Mouse (Mus musculus) spleen, postnatal 4 days (tissue): ENCODE results near the gene Fam240b.

ENCODE experiments used
- DNase-seq, 2 experiments: peaks; one replicate each; pipeline ENCODE4 v3.0.0; 2022; ENCODE audit warnings: low spot score in 2 of 2

The Fam240b gene

DNA sequence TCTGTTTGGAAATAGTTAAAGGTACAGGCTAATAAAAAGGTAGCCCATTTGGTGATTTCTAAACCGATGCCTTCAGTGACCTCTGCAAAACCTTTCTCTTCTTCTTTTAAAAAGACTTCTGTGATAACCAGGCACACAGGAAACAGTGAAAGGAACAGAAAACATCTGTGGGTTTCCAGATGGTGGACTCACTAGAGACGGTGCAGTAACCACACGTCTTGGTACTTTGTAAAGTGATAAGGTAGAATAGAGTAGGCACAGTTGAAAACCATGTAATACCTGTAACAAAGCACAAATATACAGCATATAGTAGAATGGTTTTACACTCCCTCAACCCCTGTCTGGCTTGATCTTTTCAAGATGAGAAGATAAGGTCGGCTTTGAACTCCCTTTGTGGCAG, 57.0 kb downstream of the Fam240b start:
- no peak for DNase-seq

DNA sequence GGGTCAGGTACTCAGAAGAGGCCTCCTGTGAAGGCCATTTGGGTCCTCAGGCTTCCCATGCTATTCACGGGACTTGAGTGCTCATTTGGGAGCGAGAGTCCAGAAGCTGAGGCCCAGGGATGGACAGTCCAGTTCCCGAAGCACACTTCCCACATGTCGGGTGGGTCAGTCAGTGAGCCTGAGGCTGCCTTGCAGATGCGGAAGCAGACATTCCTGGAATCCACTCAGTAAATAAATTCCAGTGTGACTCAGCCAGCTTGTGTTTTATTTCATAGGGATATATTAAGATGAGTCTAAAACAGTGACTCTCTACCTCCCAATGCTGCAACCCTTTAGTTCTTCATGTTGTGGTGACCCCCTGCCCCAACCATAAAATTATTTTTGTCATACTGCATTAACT, 58.1 kb downstream of the Fam240b start:
- DNase-seq, result no peak

DNA sequence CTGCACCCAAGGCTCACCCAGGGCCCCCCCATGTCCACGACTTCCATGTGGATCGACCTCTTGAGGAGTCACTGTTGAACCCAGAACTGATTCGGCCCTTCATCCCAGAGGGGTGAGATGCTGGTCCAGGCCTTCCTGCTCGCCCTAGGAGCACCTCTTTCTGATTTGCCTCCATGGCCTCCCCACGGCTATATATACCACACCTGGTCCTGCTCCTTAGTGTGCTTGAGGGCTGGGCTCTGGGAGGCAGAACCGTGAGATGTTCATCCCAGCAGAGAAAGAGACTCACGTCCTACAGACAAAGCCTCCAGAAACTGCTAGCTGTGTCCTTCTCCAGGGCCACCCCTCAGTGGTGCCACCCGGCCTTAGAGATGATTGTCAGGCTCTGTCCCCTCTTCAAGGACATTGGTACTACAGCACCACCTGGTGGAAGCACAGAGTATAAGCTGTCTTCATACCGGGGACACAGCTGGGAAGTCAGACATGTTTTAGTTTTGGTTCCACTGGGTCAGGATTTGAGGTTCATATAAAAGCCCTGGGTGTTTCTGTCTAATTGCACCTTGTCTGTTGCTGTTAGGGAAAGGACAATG, 58.6 kb downstream of the Fam240b start:
- peak; percentile 64 to 87 for DNase-seq

DNA sequence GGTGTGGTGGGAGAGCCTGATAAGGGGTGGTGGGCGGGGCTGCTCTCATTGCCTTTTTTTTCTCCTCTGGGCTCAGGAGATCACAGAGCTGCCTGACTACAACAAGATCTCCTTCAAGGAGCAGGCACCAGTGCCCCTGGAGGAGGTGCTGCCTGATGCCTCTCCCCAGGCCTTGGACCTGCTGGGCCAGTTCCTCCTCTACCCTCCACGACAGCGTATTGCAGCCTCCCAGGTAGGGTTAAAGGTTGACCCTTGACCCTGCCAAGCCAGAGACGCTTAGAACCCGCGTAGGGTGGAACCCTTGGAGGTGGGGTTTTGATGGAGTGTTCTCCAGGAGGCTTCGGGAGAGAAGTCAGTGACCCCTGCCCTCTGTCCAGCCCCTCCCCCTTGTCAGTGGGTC, 59.8 kb downstream of the Fam240b start:
- DNase-seq, result no peak

DNA sequence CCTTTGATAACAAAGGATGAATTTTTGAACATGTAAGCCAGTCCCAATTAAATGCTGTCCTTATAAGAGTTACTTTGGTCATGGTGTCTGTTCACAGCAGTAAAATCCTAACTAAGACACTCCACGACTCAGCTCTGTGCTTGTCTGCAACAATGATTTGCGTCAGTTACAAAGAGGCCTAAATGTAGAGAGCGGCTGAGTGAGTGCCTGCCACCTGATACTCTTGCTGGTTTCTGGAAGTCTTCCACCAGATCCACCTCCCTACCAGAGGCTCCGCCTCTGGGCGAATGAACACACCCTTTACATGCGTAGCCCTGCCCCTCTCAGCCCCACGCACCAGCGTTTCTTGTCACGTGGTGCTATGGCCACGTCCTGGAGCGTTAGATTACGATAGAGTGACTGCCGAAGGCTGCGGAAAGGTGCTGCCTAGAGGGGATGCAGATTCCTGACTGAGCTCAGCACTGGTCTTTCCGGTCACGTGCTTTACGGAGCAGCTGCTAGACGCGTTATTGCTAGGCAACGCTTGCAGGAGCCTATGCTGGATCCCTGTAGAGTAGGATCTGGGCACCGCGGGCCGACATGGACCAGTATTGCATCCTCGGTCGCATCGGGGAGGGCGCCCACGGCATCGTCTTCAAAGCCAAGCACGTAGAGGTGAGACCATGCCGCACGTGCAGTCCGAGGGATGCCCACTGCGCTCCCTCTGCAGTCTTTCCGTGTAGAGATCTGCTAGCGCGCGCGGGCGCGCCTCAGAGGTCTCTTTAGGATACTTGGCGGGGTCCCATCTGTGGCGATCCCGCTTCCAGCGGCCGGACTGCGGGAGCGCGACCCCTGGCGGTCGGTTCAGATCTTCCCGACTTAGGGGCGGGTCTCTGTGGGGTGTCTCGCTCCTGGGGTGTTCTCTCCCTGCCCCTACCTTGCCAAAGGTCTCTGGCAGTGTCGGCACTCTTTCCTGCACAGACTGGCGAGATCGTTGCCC, 65.3 kb downstream of the Fam240b start, which contains the start of gene Cdk20:
TSS of gene Cdk20 (plus strand) at position 298 of the 979 bp plus-strand sequence.
- peak; percentile 81 to 89 for DNase-seq
